In the genomic region with DNA sequence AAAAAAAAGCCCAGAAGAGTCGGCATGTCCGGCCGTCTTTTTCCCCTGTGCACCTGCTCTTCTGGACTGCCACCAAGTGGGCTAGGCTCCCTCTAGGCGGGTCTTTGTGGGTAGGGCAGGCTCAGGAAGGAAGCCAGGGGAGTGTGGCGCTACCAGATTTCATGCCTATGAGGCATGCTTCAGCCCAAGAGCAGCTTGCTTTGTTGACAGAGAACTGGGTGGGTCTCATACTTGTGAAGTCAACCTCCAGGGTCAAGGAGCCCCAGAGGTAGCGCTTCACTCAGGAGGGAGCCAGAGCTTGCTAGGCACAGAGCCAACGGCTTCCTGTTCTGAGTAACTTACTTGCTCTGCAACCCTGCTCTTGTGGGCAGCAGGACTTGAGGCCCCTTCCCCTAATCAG, we compare ENCODE assay signal across 1 mouse cellular context.
TF ChIP-seq lines count a peak whose summit lies in the region.

No protein-coding gene starts in this region.

TF ChIP-seq in MEL, 35 proteins besides CTCF, POLR2A, EP300 and RAD21 (continued from another document):
- no peak for TF ChIP-seq HCFC1 (IDR thresholded peaks at IDR 0.05; ENCODE audit: low read depth, low read length)
